Mouse (Mus musculus): Measurements from ENCODE around the gene Hoxa5. TPM values are rescaled to one million over a fixed set of nuclear protein-coding genes. Genes with fewer than 3 reads are reported as not detected.
A peak's percentile ranks its signal among the peaks of the same experiment; 100 is the strongest.

Hoxa5 gene
- polyA plus RNA-seq, 1 experiment from 2014 or later, result 1.8 TPM

DNA sequence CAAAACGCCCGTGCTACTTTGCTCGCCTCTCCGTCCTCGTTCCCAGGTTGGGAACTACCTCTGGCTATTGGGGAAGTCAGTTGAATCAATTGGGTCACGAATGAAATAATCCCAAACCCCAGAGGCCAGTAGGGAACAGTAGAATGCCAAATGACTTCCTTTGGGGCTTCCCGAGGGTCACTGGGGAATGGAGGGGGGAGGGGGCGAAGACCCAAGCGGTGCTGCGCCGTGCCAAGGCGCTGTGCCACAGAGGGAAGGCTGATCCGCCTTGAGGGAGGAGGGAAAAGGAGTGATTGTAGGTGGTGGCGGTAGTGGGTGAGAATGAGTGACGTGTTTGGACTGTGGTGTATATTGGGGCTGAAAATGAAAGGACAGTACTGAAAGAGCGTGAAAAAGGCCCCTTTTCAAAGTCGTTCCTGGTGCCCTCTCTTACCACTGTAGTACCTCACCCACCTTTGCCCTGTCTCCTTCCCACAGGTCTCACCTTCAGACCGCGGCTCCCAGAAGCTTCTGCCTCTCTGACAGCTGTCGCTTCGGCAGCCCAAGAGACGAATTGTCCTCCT is 8.2 kb upstream of the Hoxa5 start:
- peaks cover 100% of the 10 kb centered on the region for H3K27me3 ChIP-seq (ENCODE audit: insufficient read depth, poor library complexity, severe bottlenecking)
- no peak overlapping the region for H3K4me3 ChIP-seq
- 1% methylated on average over 22 of the region's 22 CpGs for WGBS
- H3K36me3 ChIP-seq, result no peaks in the 10 kb centered on the region
- no peak overlapping the region for H3K27ac ChIP-seq
- H3K4me1 ChIP-seq (replicated peaks), result peaks cover 18% of the 10 kb centered on the region
- H3K9me3 ChIP-seq, result no peaks in the 10 kb centered on the region
- DNase-seq (ENCODE audit: low spot score), result no peak

GRCm38 (mm10) chr6:52211961-52212360 is 7.6 kb upstream of the Hoxa5 start:
- no peak overlapping the region for H3K4me3 ChIP-seq
- H3K4me1 ChIP-seq (replicated peaks), result peaks cover 11% of the 10 kb centered on the region
- no peak for DNase-seq (ENCODE audit: low spot score)
- H3K9me3 ChIP-seq, result no peaks in the 10 kb centered on the region
- peaks cover 100% of the 10 kb centered on the region for H3K27me3 ChIP-seq (ENCODE audit: insufficient read depth, poor library complexity, severe bottlenecking)
- no peaks in the 10 kb centered on the region for H3K36me3 ChIP-seq
- H3K27ac ChIP-seq, result no peak overlapping the region
- WGBS, result 2% methylated on average over 13 of the region's 13 CpGs

DNA sequence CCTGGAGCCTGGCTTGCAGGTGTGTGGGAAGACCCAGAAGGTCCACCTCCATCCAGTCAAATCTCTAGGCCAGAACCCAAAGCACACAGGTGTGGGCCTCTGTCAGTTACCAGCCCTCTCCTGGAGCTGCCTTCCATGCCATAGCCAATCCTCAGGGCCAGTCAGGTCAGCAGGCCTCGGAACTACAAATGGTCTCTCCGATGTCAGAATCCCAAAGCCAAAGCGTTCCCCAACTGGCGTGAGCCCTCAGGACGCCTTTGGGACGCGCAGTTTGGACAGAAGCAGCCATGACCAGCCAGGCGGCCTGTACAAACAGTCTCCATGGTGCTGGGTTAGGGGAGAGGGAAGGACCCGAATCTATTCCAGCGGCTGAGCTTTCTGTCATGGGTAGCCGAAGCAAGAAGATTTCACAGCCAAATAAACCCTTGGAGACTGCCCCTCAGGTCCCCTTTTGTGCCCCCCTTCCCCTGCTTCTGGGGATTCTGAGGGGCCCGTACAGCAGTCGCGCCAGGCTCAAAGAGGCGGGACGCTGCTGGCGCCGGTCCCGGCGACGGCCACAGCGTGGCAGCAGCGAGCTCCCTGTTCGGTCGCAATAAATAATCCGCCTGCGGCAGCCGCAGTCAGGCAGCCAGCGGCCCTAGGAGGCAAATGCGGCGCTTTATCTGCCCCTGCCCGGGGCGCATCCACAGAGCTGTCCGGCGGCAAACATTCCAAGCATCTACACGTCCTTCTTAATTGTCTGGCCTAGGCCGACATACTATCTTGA is 7.0 kb upstream of the Hoxa5 start:
- H3K36me3 ChIP-seq, result no peaks in the 10 kb centered on the region
- no peak overlapping the region for H3K27ac ChIP-seq
- no peak overlapping the region for H3K4me3 ChIP-seq
- WGBS, result under 1% methylated on average over 37 of the region's 37 CpGs
- peak; percentile 81 for DNase-seq (ENCODE audit: low spot score)
- peaks cover 100% of the 10 kb centered on the region for H3K27me3 ChIP-seq (ENCODE audit: insufficient read depth, poor library complexity, severe bottlenecking)
- no peaks in the 10 kb centered on the region for H3K9me3 ChIP-seq
- peaks cover 9% of the 10 kb centered on the region for H3K4me1 ChIP-seq (replicated peaks)

GRCm38 (mm10) chr6:52209685-52210046 is 5.3 kb upstream of the Hoxa5 start:
- H3K27ac ChIP-seq, result no peak overlapping the region
- DNase-seq (ENCODE audit: low spot score), result no peak
- WGBS, result 4% methylated on average over 12 of the region's 12 CpGs
- H3K4me3 ChIP-seq, result no peak overlapping the region
- H3K4me1 ChIP-seq (replicated peaks), result peaks cover 9% of the 10 kb centered on the region
- no peaks in the 10 kb centered on the region for H3K9me3 ChIP-seq
- peaks cover 100% of the 10 kb centered on the region for H3K27me3 ChIP-seq (ENCODE audit: insufficient read depth, poor library complexity, severe bottlenecking)
- no peaks in the 10 kb centered on the region for H3K36me3 ChIP-seq

DNA sequence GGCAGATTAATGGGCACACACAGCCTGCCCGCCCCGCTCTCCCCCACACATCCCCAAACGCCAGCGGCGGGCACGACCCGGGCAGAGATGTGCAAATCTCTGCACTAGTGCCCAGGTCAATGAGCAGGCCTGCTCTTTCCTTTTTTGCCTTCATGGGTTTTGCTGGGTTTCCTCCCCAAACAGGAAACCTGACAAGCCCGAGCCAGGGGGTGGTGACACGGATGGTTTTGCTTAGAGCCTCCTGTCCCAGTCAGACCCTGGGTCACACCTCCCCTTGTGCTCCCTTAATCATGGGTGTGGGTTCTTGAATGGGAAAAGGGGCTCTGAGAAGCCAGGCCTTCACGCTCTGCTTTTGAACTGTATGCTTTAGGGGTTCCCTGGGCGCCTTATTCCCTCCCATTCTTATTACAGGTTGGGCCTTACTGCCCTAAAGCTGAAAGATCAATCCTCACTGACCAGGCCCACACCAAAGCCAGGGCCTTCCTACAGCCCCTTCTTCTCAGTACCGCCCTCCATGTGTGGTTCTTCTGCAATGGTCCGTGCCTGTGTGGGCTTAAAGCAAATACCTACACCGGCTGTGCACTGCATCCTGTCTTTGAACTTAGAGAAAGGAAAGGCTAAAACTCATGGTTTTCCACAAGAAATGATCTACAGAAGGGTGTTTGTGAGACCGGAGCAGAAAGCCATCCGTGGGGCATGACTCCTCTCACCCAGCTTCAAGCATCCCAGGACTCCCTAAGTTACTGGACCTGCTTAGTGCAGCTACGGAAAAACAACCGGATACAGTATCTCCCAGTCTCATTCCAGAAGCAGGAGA is 4.7 kb upstream of the Hoxa5 start:
- Histone ChIP-seq H3K27ac (no peak overlapping the region), H3K4me3 (peak overlapping the region; percentile 25; the same call in 1 of the 2 replicates), H3K9me3 (no peaks in the 10 kb centered on the region), H3K36me3 (no peaks in the 10 kb centered on the region), H3K27me3 (ENCODE audit: insufficient read depth, poor library complexity, severe bottlenecking) (peaks cover 100% of the 10 kb centered on the region), H3K4me1 (replicated peaks) (peaks cover 15% of the 10 kb centered on the region)
- no peak for DNase-seq (ENCODE audit: low spot score)
- WGBS, result 3% methylated on average over 18 of the region's 18 CpGs

GRCm38 (mm10) chr6:52208072-52208867 is 3.9 kb upstream of the Hoxa5 start, which contains the start of gene Hoxa6:
Hoxa6 (minus strand) TSS chr6:52208722.
- H3K27me3 ChIP-seq (ENCODE audit: insufficient read depth, poor library complexity, severe bottlenecking), result peaks cover 100% of the 10 kb centered on the region
- DNase-seq (ENCODE audit: low spot score), result no peak
- 1% methylated on average over 47 of the region's 47 CpGs for WGBS
- no peak within 1 kb of the TSS for H3K27ac ChIP-seq
- H3K36me3 ChIP-seq, result no peaks in the 10 kb centered on the region
- no peaks in the 10 kb centered on the region for H3K9me3 ChIP-seq
- peaks cover 22% of the 10 kb centered on the region for H3K4me1 ChIP-seq (replicated peaks)
- H3K4me3 ChIP-seq, result peak within 1 kb of the TSS; percentile 25; the same call in 1 of the 2 replicates

DNA sequence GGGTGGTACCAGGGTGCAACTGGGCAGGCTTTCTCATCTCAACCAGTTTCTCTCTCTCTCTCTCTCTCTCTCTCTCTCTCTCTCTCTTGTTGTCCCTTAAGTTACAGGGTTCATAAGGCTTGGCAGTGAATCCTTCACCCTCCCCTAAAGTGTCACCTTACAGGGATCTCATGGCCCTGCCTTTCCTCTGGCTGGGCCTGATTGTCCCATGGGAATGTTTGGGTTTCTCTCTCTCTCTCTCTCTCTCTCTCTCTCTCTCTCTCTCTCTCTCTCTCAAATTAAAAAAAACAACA is 3.2 kb upstream of the Hoxa5 start:
- no peaks in the 10 kb centered on the region for H3K9me3 ChIP-seq
- no peaks in the 10 kb centered on the region for H3K36me3 ChIP-seq
- H3K27ac ChIP-seq, result no peak overlapping the region
- peaks cover 100% of the 10 kb centered on the region for H3K27me3 ChIP-seq (ENCODE audit: insufficient read depth, poor library complexity, severe bottlenecking)
- H3K4me3 ChIP-seq, result no peak overlapping the region
- no peak for DNase-seq (ENCODE audit: low spot score)
- H3K4me1 ChIP-seq (replicated peaks), result peaks cover 25% of the 10 kb centered on the region

GRCm38 (mm10) chr6:52206882-52207683 is 2.7 kb upstream of the Hoxa5 start:
- Histone ChIP-seq H3K4me3 (no peak overlapping the region), H3K4me1 (replicated peaks) (peaks cover 25% of the 10 kb centered on the region), H3K9me3 (no peaks in the 10 kb centered on the region), H3K27ac (no peak overlapping the region), H3K36me3 (no peaks in the 10 kb centered on the region), H3K27me3 (ENCODE audit: insufficient read depth, poor library complexity, severe bottlenecking) (peaks cover 100% of the 10 kb centered on the region)
- no peak for DNase-seq (ENCODE audit: low spot score)
- 3% methylated on average over 4 of the region's 4 CpGs for WGBS

GRCm38 (mm10) chr6:52205638-52206621 is 1.5 kb upstream of the Hoxa5 start:
- DNase-seq (ENCODE audit: low spot score), result no peak

GRCm38 (mm10) chr6:52205221-52205620 is 834 bp upstream of the Hoxa5 start:
- Histone ChIP-seq H3K36me3 (no peaks in the 10 kb centered on the region), H3K9me3 (no peaks in the 10 kb centered on the region), H3K4me1 (replicated peaks) (peaks cover 25% of the 10 kb centered on the region), H3K4me3 (no peak overlapping the region), H3K27ac (no peak overlapping the region), H3K27me3 (ENCODE audit: insufficient read depth, poor library complexity, severe bottlenecking) (peaks cover 100% of the 10 kb centered on the region)
- no peak for DNase-seq (ENCODE audit: low spot score)
- 6% methylated on average over 14 of the region's 14 CpGs for WGBS

More at GRCm38 (mm10) chr6:52205638-52206621, 1.5 kb upstream of the Hoxa5 start:
- H3K27me3 ChIP-seq (ENCODE audit: insufficient read depth, poor library complexity, severe bottlenecking), result peaks cover 100% of the 10 kb centered on the region
- WGBS, result under 1% methylated on average over 55 of the region's 55 CpGs
- no peak overlapping the region for H3K4me3 ChIP-seq
- H3K36me3 ChIP-seq, result no peaks in the 10 kb centered on the region
- H3K27ac ChIP-seq, result no peak overlapping the region
- H3K4me1 ChIP-seq (replicated peaks), result peaks cover 25% of the 10 kb centered on the region
- H3K9me3 ChIP-seq, result no peaks in the 10 kb centered on the region

GRCm38 (mm10) chr6:52203371-52204049 is 877 bp downstream of the Hoxa5 start:
- peaks cover 20% of the 10 kb centered on the region for H3K4me1 ChIP-seq (replicated peaks)
- H3K4me3 ChIP-seq, result peak overlapping the region; percentile 45
- DNase-seq (ENCODE audit: low spot score), result no peak
- H3K27ac ChIP-seq, result no peak overlapping the region
- WGBS, result under 1% methylated on average over 46 of the region's 46 CpGs
- H3K9me3 ChIP-seq, result no peaks in the 10 kb centered on the region
- no peaks in the 10 kb centered on the region for H3K36me3 ChIP-seq
- H3K27me3 ChIP-seq (ENCODE audit: insufficient read depth, poor library complexity, severe bottlenecking), result peaks cover 100% of the 10 kb centered on the region
